Mouse (Mus musculus): ENCODE measurements around the gene Gnat3. TPM values are rescaled to one million over a fixed set of nuclear protein-coding genes. Genes with fewer than 3 reads are reported as not detected.

The Gnat3 gene
- polyA plus RNA-seq, 1 experiment: not detected

GRCm38 (mm10) chr5:18003675-18004074 is 41.3 kb downstream of the Gnat3 start:
- H3K4me1 ChIP-seq (ENCODE audit: control insufficient read depth, insufficient read depth, low read length): peaks cover 6% of the 10 kb centered on the region
- TF ChIP-seq POLR2A (IDR thresholded peaks at IDR 0.05; ENCODE audit: borderline replicate concordance, extremely low read depth, low read depth, low read length) (no peak), CTCF (IDR thresholded peaks at IDR 0.05; ENCODE audit: insufficient read depth, low read length) (no peak)
- DNase-seq: no peak
- 58% methylated on average over 6 of the region's 6 CpGs for WGBS
- H3K4me3 ChIP-seq (replicated peaks; ENCODE audit: extremely low read depth, low read depth, low read length): no peak overlapping the region

GRCm38 (mm10) chr5:18004824-18005611 is 42.7 kb downstream of the Gnat3 start:
- 93% methylated on average over 3 of the region's 3 CpGs for WGBS
- TF ChIP-seq CTCF (IDR thresholded peaks at IDR 0.05; ENCODE audit: insufficient read depth, low read length) (no peak), POLR2A (IDR thresholded peaks at IDR 0.05; ENCODE audit: borderline replicate concordance, extremely low read depth, low read depth, low read length) (no peak)
- Histone ChIP-seq H3K4me3 (replicated peaks; ENCODE audit: extremely low read depth, low read depth, low read length) (no peak overlapping the region), H3K4me1 (ENCODE audit: control insufficient read depth, insufficient read depth, low read length) (peaks cover 3% of the 10 kb centered on the region; the same call in 1 of the 2 replicates)
- no peak for DNase-seq

GRCm38 (mm10) chr5:18006157-18006556 is 43.8 kb downstream of the Gnat3 start:
- 82% methylated on average over 2 of the region's 2 CpGs for WGBS
- no peak for DNase-seq
- TF ChIP-seq CTCF (IDR thresholded peaks at IDR 0.05; ENCODE audit: insufficient read depth, low read length) (no peak), POLR2A (IDR thresholded peaks at IDR 0.05; ENCODE audit: borderline replicate concordance, extremely low read depth, low read depth, low read length) (no peak)

GRCm38 (mm10) chr5:18007067-18007466 is 44.7 kb downstream of the Gnat3 start:
- Histone ChIP-seq H3K4me1 (ENCODE audit: control insufficient read depth, insufficient read depth, low read length) (no peaks in the 10 kb centered on the region), H3K4me3 (replicated peaks; ENCODE audit: extremely low read depth, low read depth, low read length) (no peak overlapping the region)
- no peak for DNase-seq
- TF ChIP-seq CTCF (IDR thresholded peaks at IDR 0.05; ENCODE audit: insufficient read depth, low read length): no peak
- no peak for TF ChIP-seq POLR2A (IDR thresholded peaks at IDR 0.05; ENCODE audit: borderline replicate concordance, extremely low read depth, low read depth, low read length)

More at GRCm38 (mm10) chr5:18006157-18006556, 43.8 kb downstream of the Gnat3 start:
- no peak overlapping the region for H3K4me3 ChIP-seq (replicated peaks; ENCODE audit: extremely low read depth, low read depth, low read length)
- H3K4me1 ChIP-seq (ENCODE audit: control insufficient read depth, insufficient read depth, low read length): no peaks in the 10 kb centered on the region

GRCm38 (mm10) chr5:18010301-18010700 is 48.0 kb downstream of the Gnat3 start:
- H3K4me1 ChIP-seq (ENCODE audit: control insufficient read depth, insufficient read depth, low read length): no peaks in the 10 kb centered on the region; the same call in 1 of the 2 replicates
- 80% methylated on average over 5 of the region's 5 CpGs for WGBS
- no peak for DNase-seq
- no peak for TF ChIP-seq CTCF (IDR thresholded peaks at IDR 0.05; ENCODE audit: insufficient read depth, low read length)
- TF ChIP-seq POLR2A (IDR thresholded peaks at IDR 0.05; ENCODE audit: borderline replicate concordance, extremely low read depth, low read depth, low read length): no peak
- no peak overlapping the region for H3K4me3 ChIP-seq (replicated peaks; ENCODE audit: extremely low read depth, low read depth, low read length)

GRCm38 (mm10) chr5:18013196-18013595 is 50.8 kb downstream of the Gnat3 start:
- H3K4me1 ChIP-seq (ENCODE audit: control insufficient read depth, insufficient read depth, low read length): no peaks in the 10 kb centered on the region; the same call in 1 of the 2 replicates
- 41% methylated on average over 2 of the region's 2 CpGs for WGBS
- no peak for DNase-seq
- no peak overlapping the region for H3K4me3 ChIP-seq (replicated peaks; ENCODE audit: extremely low read depth, low read depth, low read length)
- TF ChIP-seq POLR2A (IDR thresholded peaks at IDR 0.05; ENCODE audit: borderline replicate concordance, extremely low read depth, low read depth, low read length): no peak
- TF ChIP-seq CTCF (IDR thresholded peaks at IDR 0.05; ENCODE audit: insufficient read depth, low read length): no peak

GRCm38 (mm10) chr5:18014209-18014829 is 52.0 kb downstream of the Gnat3 start:
- TF ChIP-seq POLR2A (IDR thresholded peaks at IDR 0.05; ENCODE audit: borderline replicate concordance, extremely low read depth, low read depth, low read length) (no peak), CTCF (IDR thresholded peaks at IDR 0.05; ENCODE audit: insufficient read depth, low read length) (no peak)
- WGBS: 86% methylated on average over 4 of the region's 4 CpGs
- H3K4me3 ChIP-seq (replicated peaks; ENCODE audit: extremely low read depth, low read depth, low read length): no peak overlapping the region
- no peak for DNase-seq
- no peaks in the 10 kb centered on the region; the same call in 1 of the 2 replicates for H3K4me1 ChIP-seq (ENCODE audit: control insufficient read depth, insufficient read depth, low read length)

- DNase-seq: no peak
- Histone ChIP-seq H3K4me1 (ENCODE audit: control insufficient read depth, insufficient read depth, low read length) (no peaks in the 10 kb centered on the region; the same call in 1 of the 2 replicates), H3K4me3 (replicated peaks; ENCODE audit: extremely low read depth, low read depth, low read length) (no peak overlapping the region)
- TF ChIP-seq POLR2A (IDR thresholded peaks at IDR 0.05; ENCODE audit: borderline replicate concordance, extremely low read depth, low read depth, low read length) (no peak), CTCF (IDR thresholded peaks at IDR 0.05; ENCODE audit: insufficient read depth, low read length) (no peak; the same call in 1 of the 2 replicates)
These were observed 61.0 kb downstream of the Gnat3 start for GRCm38 (mm10) chr5:18023347-18023746.

GRCm38 (mm10) chr5:18027531-18027930 is 65.2 kb downstream of the Gnat3 start:
- H3K4me1 ChIP-seq (ENCODE audit: control insufficient read depth, insufficient read depth, low read length): no peaks in the 10 kb centered on the region; the same call in 1 of the 2 replicates
- DNase-seq: no peak
- H3K4me3 ChIP-seq (replicated peaks; ENCODE audit: extremely low read depth, low read depth, low read length): no peak overlapping the region
- WGBS: 94% methylated on average over 3 of the region's 3 CpGs
- TF ChIP-seq POLR2A (IDR thresholded peaks at IDR 0.05; ENCODE audit: borderline replicate concordance, extremely low read depth, low read depth, low read length) (no peak), CTCF (IDR thresholded peaks at IDR 0.05; ENCODE audit: insufficient read depth, low read length) (no peak)
